Mouse (Mus musculus) MEL (cell line): ENCODE data around the gene Macc1. TPM values are rescaled to one million over a fixed set of nuclear protein-coding genes. Genes with fewer than 3 reads are reported as not detected.

Experiments used
- DNase-seq: peaks from one replicate; pipeline ENCODE4 v3.0.0; 2011; ENCODE audit warnings: low read depth, low spot score
- H3K27ac ChIP-seq: 2 replicates; pipeline ENCODE4 v1.5.1; 2012; ENCODE audit warnings: low read depth, mild to moderate bottlenecking, control low read depth, low read length, moderate library complexity; ENCODE audit not compliant: control insufficient read depth
- H3K27me3 ChIP-seq, 2 experiments: fragments of 150-350 bp in 1 of 2; sonication (generic) in 1 of 2; 2 replicates each; pipeline ENCODE4 v1.6.1; 2012; ENCODE audit warnings: low read length in 2 of 2, mild to moderate bottlenecking in 2 of 2, improper control_type of control experiment in 1 of 2, moderate library complexity in 1 of 2; ENCODE audit not compliant: insufficient read depth in 2 of 2, control insufficient read depth in 1 of 2
- H3K36me3 ChIP-seq, 2 experiments: 2 replicates each; pipeline ENCODE4 v1.6.1; 2012 to 2014; ENCODE audit warnings: low read length in 2 of 2, improper control_type of control experiment in 1 of 2, inconsistent platforms in 1 of 2, mild to moderate bottlenecking in 1 of 2; ENCODE audit not compliant: insufficient read depth in 2 of 2, control insufficient read depth in 1 of 2
- H3K4me1 ChIP-seq, 2 experiments: fragments of 150-350 bp in 1 of 2; sonication (generic) in 1 of 2; 2 replicates each; pipeline ENCODE4 v1.6.1; 2012; ENCODE audit warnings: low read length in 2 of 2, improper control_type of control experiment in 1 of 2, mild to moderate bottlenecking in 1 of 2; ENCODE audit not compliant: insufficient read depth in 2 of 2, control insufficient read depth in 1 of 2
- H3K4me3 ChIP-seq, 2 experiments: fragments of 150-350 bp in 1 of 2; sonication (generic) in 1 of 2; 2 replicates each; pipeline ENCODE4 v1.5.1; 2012; ENCODE audit warnings: low read depth in 2 of 2, low read length in 2 of 2, mild to moderate bottlenecking in 2 of 2, moderate library complexity in 2 of 2, control low read depth in 1 of 2, improper control_type of control experiment in 1 of 2; ENCODE audit not compliant: control insufficient read depth in 1 of 2, insufficient read depth in 1 of 2
- H3K79me2 ChIP-seq: 2 replicates; pipeline ENCODE4 v1.6.1; 2012; ENCODE audit warnings: mild to moderate bottlenecking, low read length, moderate library complexity; ENCODE audit not compliant: control insufficient read depth, poor library complexity, insufficient read depth
- H3K9ac ChIP-seq: 2 replicates; pipeline ENCODE4 v1.6.1; 2012; ENCODE audit warnings: low read depth, mild to moderate bottlenecking, control low read depth, low read length, moderate library complexity; ENCODE audit not compliant: control insufficient read depth, poor library complexity, severe bottlenecking
- H3K9me3 ChIP-seq: fragments of 150-350 bp; sonication (generic); replicated peaks from 2 replicates; pipeline ENCODE4 v1.6.1; 2012; ENCODE audit warnings: mild to moderate bottlenecking, low read length, improper control_type of control experiment, moderate library complexity; ENCODE audit not compliant: insufficient read depth
- BHLHE40 ChIP-seq: IDR thresholded peaks from 2 replicates; pipeline ENCODE4 v1.6.1; 2012; ENCODE audit warnings: low read depth, mild to moderate bottlenecking, inconsistent platforms, low read length, improper control_type of control experiment, borderline replicate concordance
- CHD1 ChIP-seq: IDR thresholded peaks from 2 replicates; pipeline ENCODE4 v1.6.1; 2012; ENCODE audit warnings: low read depth, mild to moderate bottlenecking, inconsistent platforms, low read length, improper control_type of control experiment
- E2F4 ChIP-seq: IDR thresholded peaks from 2 replicates; pipeline ENCODE4 v1.6.1; 2011; ENCODE audit warnings: low read depth, low read length, improper control_type of control experiment, borderline replicate concordance
- EP300 ChIP-seq, 2 experiments: IDR thresholded peaks; 2 replicates each; pipeline ENCODE4 v1.6.1; 2011; ENCODE audit warnings: improper control_type of control experiment in 2 of 2, low read length in 2 of 2, low read depth in 1 of 2, mild to moderate bottlenecking in 1 of 2
- GATA1 ChIP-seq: IDR thresholded peaks from 2 replicates; pipeline ENCODE4 v1.6.1; 2011; ENCODE audit warnings: low read depth, low read length, improper control_type of control experiment
- JUND ChIP-seq: IDR thresholded peaks from 2 replicates; pipeline ENCODE4 v1.6.1; 2011; ENCODE audit warnings: low read depth, mild to moderate bottlenecking, improper control_type of control experiment, low read length
- KAT2A ChIP-seq: conservative IDR thresholded peaks from 2 replicates; pipeline ENCODE4 v1.6.1; 2012; ENCODE audit warnings: low read depth, low read length, improper control_type of control experiment, inconsistent platforms
- MAFK ChIP-seq: IDR thresholded peaks from 2 replicates; pipeline ENCODE4 v1.6.1; 2011; ENCODE audit warnings: low read depth, mild to moderate bottlenecking, low read length, improper control_type of control experiment, borderline replicate concordance
- MAX ChIP-seq: IDR thresholded peaks from 2 replicates; pipeline ENCODE4 v1.6.1; 2011; ENCODE audit warnings: low read length, improper control_type of control experiment
- MAZ ChIP-seq: IDR thresholded peaks from 2 replicates; pipeline ENCODE4 v1.6.1; 2012; ENCODE audit warnings: low read depth, mild to moderate bottlenecking, inconsistent platforms, low read length, improper control_type of control experiment
- MEF2A ChIP-seq: IDR thresholded peaks from 2 replicates; pipeline ENCODE4 v1.6.1; 2014; ENCODE audit warnings: low read depth, mild to moderate bottlenecking, inconsistent platforms, low read length, improper control_type of control experiment; ENCODE audit not compliant: poor library complexity, insufficient replicate concordance, severe bottlenecking; ENCODE audit errors: extremely low read depth
- MXI1 ChIP-seq: IDR thresholded peaks from 2 replicates; pipeline ENCODE4 v1.6.1; 2011; ENCODE audit warnings: mild to moderate bottlenecking, low read depth, low read length, improper control_type of control experiment
- MYC ChIP-seq: IDR thresholded peaks from 2 replicates; pipeline ENCODE4 v1.6.1; 2011; ENCODE audit warnings: low read depth, mild to moderate bottlenecking, low read length, improper control_type of control experiment, moderate library complexity
- POLR2A ChIP-seq, 2 experiments: IDR thresholded peaks; 2 replicates each; pipeline ENCODE4 v1.6.1; 2011 to 2012; ENCODE audit warnings: low read length in 2 of 2, mild to moderate bottlenecking in 2 of 2, control low read depth in 1 of 2, improper control_type of control experiment in 1 of 2, low read depth in 1 of 2, moderate library complexity in 1 of 2; ENCODE audit not compliant: control insufficient read depth in 1 of 2, insufficient read depth in 1 of 2, poor library complexity in 1 of 2
- POLR2AphosphoS2 ChIP-seq: IDR thresholded peaks from 2 replicates; pipeline ENCODE4 v1.6.1; 2011; ENCODE audit warnings: low read length, improper control_type of control experiment
- POLR2AphosphoS5 ChIP-seq: IDR thresholded peaks from 2 replicates; pipeline ENCODE4 v1.6.1; 2012; ENCODE audit warnings: low read depth, borderline replicate concordance, mild to moderate bottlenecking, inconsistent platforms, low read length, moderate library complexity, mixed read lengths
- SIN3A ChIP-seq: IDR thresholded peaks from 2 replicates; pipeline ENCODE4 v1.6.1; 2012; ENCODE audit warnings: low read length, improper control_type of control experiment, inconsistent platforms
- SMC3 ChIP-seq: IDR thresholded peaks from 2 replicates; pipeline ENCODE4 v1.6.1; 2011; ENCODE audit warnings: low read depth, low read length, improper control_type of control experiment
- TAL1 ChIP-seq: IDR thresholded peaks from 2 replicates; pipeline ENCODE4 v1.6.1; 2012; ENCODE audit warnings: mild to moderate bottlenecking, inconsistent platforms, low read length, moderate library complexity, mixed read lengths
- TCF12 ChIP-seq: IDR thresholded peaks from 2 replicates; pipeline ENCODE4 v1.6.1; 2014; ENCODE audit warnings: low read depth, mild to moderate bottlenecking, inconsistent platforms, low read length, improper control_type of control experiment, moderate library complexity
- UBTF ChIP-seq: IDR thresholded peaks from 2 replicates; pipeline ENCODE4 v1.6.1; 2012; ENCODE audit warnings: low read depth, mild to moderate bottlenecking, inconsistent platforms, low read length, improper control_type of control experiment, moderate library complexity, borderline replicate concordance; ENCODE audit not compliant: insufficient read depth
- ZKSCAN1 ChIP-seq: IDR thresholded peaks from 2 replicates; pipeline ENCODE4 v1.6.1; 2012; ENCODE audit warnings: low read depth, mild to moderate bottlenecking, inconsistent platforms, low read length, improper control_type of control experiment, moderate library complexity
- ZMIZ1 ChIP-seq: IDR thresholded peaks from 2 replicates; pipeline ENCODE4 v1.6.1; 2012; ENCODE audit warnings: low read depth, mild to moderate bottlenecking, inconsistent platforms, low read length, improper control_type of control experiment, moderate library complexity
- polyA plus RNA-seq, 2 experiments: library from polyadenylated mRNA; stranded (reverse) in 1 of 2; unstranded in 1 of 2; fragments of >175 nt in 1 of 2; fragments of >200 nt in 1 of 2; gene quantifications; 2 replicates each; pipeline versions ENCODE4 v1.2.1 to v1.2.4; 2012; ENCODE audit warnings: low replicate concordance in 2 of 2, low read depth in 1 of 2; ENCODE audit not compliant: insufficient read length in 2 of 2, insufficient read depth in 1 of 2, missing spikeins in 1 of 2
- total RNA-seq: library from RNA; depleted of rRNA; stranded (reverse); fragments of 300-350 nt; gene quantifications from 2 replicates; pipeline ENCODE4 v1.2.3, GENCODE M21; 2012

The Macc1 gene
- total and polyA plus RNA-seq, 3 experiments: not detected

- Histone ChIP-seq H3K27ac (no peak overlapping the region), H3K27me3 (no peaks in the 10 kb centered on the region), H3K9ac (no peak overlapping the region), H3K4me1 (no peaks in the 10 kb centered on the region), H3K4me3 (no peak overlapping the region), H3K79me2 (no peaks in the 10 kb centered on the region), H3K9me3 (no peaks in the 10 kb centered on the region), H3K36me3 (no peaks in the 10 kb centered on the region)
- DNase-seq: no peak
- TF ChIP-seq SIN3A (no peak), TCF12 (no peak), EP300 (IDR thresholded peaks at IDR 0.05; ENCODE audit: low read depth in 1 of 2, low read length in 2 of 2) (no peak), POLR2A (IDR thresholded peaks at IDR 0.05; ENCODE audit: control insufficient read depth in 1 of 2, insufficient read depth in 1 of 2, low read depth in 1 of 2, low read length in 2 of 2, poor library complexity in 1 of 2) (no peak), CHD1 (no peak), MXI1 (no peak), POLR2AphosphoS5 (no peak), ZKSCAN1 (no peak), MYC (no peak), MAX (no peak), MEF2A (no peak)
Measured at GRCm38 (mm10) chr12:119381839-119382238, 67.8 kb downstream of the Macc1 start.

DNA sequence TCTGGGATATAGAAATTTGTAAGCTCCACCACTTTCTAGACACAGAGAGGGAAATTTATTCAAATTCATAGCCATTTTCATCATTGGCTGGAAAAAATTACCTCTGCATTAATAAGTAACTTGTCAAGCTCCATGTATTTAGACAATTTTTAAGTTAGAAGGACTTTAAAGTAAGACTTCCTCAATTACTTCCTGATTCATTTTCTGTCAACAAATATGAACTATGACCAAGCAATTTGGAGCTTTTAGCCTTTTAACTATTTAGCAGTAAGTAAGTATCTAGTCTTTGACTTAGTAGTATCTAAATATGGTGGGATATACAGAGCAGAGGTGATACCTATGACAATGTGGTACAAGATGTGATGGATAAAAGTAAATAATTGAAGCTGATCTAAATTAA, 72.2 kb downstream of the Macc1 start:
- no peaks in the 10 kb centered on the region for H3K27me3 ChIP-seq
- no peaks in the 10 kb centered on the region for H3K36me3 ChIP-seq
- H3K4me3 ChIP-seq: no peak overlapping the region
- TF ChIP-seq MEF2A (no peak), GATA1 (no peak), MAFK (no peak), BHLHE40 (no peak), TCF12 (no peak), E2F4 (no peak), KAT2A (no peak), POLR2A (IDR thresholded peaks at IDR 0.05; ENCODE audit: control insufficient read depth in 1 of 2, insufficient read depth in 1 of 2, low read depth in 1 of 2, low read length in 2 of 2, poor library complexity in 1 of 2) (no peak), UBTF (no peak), MAX (no peak), POLR2AphosphoS2 (no peak), ZMIZ1 (no peak), TAL1 (no peak), JUND (no peak), SMC3 (no peak), MAZ (no peak)
- no peak for DNase-seq
- no peaks in the 10 kb centered on the region for H3K79me2 ChIP-seq
- no peak overlapping the region for H3K9ac ChIP-seq
- no peak overlapping the region for H3K27ac ChIP-seq
- no peaks in the 10 kb centered on the region for H3K9me3 ChIP-seq
- H3K4me1 ChIP-seq: no peaks in the 10 kb centered on the region
